Mouse (Mus musculus) right cerebral cortex, postnatal 25 days (tissue): ENCODE measurements at regions not wholly inside any gene's neighbourhood (a gene's known extent, or its start where the extent isn't known, plus 50 kb on each side); places are given as distances from the start of the nearest gene placed in this dataset.

Experiments
- DNase-seq: peaks from one replicate; pipeline ENCODE4 v3.0.0; 2022

GRCm38 (mm10) chr8:41648276-41648675 is 231.4 kb upstream of the Frg1 start:
- DNase-seq = no peak

DNA sequence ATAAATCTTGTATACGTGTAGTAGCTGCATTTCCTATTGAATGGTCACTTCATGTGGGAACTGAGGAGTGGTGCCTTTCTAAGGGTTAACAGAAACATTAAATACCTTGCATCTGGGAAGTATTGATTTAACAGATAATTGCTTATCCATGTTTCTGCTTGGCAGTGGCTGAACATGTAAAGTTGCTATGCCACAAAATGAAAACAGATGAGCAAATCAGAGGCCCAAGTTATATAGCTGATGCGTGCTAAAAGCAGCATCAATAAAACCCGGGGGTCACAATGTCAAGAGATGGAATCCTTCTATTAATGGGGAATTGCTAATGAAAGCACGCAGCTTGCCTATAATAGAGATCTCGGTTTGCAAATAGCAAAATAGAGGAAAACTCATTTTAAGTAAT is 227.8 kb upstream of the Frg1 start:
- no peak for DNase-seq

- DNase-seq = peak; percentile 5
Measured at GRCm38 (mm10) chr8:41623841-41624240, 207.0 kb upstream of the Frg1 start.

GRCm38 (mm10) chr8:41600255-41600654 is 183.4 kb upstream of the Frg1 start:
- no peak for DNase-seq

GRCm38 (mm10) chr8:41594446-41594845 is 177.6 kb upstream of the Frg1 start:
- no peak for DNase-seq

DNA sequence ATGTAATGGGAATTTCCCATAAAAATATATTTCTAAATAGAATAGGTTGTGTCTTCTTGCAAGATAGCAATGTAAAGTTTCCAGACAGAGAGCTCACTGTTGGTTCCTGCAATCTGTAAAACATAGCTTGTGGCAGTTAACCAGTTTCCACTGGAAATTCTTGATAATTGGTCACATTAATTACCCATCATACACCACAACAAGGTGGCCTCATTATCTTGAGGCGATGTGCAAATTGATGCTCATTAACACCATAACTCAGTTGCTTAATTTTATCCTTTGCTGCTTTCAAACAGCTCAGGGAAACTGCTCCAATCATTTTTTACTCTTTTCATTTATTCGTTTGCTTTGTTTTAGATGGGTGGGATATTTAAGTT is 176.8 kb upstream of the Frg1 start:
- no peak for DNase-seq

DNA sequence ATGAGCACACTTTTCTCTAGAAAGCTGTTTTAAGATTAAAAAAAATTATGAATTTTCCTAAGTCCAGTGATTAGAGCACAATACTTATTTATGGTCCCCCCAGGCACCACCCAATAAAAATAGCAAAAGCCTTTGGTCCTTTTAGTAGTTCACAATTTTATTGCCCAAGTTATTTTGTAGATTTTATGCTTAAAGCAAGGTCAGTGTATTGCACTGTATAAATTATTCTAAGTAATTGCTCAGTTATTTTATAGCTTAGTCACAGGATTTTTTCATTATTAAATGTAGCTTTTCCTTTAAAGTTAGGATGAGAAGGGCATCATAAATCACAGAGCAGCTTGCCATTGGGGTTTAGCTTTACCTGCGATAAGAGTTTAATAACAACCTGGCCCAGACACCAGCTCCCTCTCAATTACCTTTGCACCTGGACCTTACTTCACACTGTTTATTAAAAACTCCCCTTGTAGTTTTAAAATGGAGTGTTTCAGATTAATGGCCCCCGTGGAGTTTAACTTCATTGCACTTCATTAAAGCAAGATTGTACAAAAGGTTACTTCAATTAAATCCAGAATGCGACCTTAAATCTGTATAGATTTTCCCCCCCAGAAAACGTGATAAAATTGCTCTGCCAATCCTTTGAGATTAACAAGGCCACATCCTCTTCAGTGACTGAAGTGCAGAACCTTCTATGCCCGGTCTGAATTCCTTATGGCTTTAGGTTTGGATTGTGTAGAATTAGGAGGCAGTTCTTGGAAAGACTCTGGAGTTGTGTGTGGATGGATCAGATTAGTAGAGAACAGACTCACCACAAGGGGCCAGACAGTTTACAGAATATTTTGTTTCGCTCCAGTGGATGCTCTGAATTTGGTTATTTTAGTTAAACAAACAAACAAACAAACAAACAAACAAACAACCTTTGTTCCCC is 176.1 kb upstream of the Frg1 start:
- no peak for DNase-seq

DNA sequence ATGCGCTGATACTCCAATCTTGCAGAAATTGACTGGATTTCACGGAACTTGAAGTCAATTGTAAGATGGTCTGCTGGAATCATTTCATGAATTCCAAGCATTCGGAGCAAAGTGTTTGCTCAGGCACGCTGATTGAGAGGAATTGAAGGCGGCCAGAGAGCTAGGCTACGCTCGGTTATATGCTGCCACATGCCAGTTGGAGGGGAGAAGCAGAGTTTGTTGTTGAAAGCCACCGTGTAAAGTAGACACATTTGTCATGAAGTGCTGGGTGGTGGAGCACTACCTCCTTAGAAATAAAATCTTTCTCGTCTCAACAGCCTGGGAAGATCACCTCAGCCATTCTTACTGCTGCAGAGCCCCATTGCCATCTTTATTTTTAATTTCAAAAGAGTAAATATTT is 175.3 kb upstream of the Frg1 start:
- DNase-seq = no peak

DNA sequence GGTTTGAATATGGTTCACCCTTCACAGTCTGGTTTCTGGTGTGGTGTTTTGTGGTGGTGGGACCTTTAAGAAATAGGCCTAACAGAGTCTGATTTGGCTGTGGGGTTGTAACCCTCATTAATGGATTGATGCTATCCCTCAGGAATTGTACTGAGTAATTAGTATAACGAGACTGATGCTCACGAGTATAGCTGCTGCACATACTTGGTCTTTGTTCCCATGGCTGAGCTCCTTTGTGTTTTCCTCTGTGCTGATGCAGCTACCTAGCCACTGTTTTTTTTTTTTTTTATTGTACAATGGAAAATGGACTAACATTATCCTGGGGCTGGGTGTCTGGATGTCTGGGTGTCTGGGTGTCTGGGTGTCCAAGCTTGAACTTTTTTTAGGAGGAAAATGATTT is 171.3 kb upstream of the Frg1 start:
- no peak for DNase-seq

GRCm38 (mm10) chr8:41573027-41573885 is 156.4 kb upstream of the Frg1 start:
- peak; percentile 74 for DNase-seq

DNA sequence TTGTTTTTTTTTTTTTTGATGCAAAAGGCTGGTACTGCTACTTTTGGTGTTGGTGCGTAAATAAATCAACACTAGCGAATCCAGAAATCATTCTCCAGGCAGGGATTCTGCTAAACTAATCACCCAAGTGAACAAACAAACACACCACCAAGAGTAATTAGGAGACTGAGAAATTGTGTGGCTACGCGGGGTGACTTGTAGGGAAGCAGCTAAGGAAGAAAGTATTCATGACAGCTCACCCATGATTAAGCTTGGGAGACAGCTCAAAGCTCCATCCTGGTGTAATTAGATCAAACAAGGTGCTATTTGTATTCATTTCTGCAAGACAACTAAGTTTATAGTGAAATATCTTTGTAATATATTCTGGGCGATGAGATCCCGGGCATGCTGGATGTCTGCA is 153.7 kb upstream of the Frg1 start:
- no peak for DNase-seq

GRCm38 (mm10) chr8:41561995-41562394 is 145.1 kb upstream of the Frg1 start:
- peak; percentile 8 for DNase-seq

DNA sequence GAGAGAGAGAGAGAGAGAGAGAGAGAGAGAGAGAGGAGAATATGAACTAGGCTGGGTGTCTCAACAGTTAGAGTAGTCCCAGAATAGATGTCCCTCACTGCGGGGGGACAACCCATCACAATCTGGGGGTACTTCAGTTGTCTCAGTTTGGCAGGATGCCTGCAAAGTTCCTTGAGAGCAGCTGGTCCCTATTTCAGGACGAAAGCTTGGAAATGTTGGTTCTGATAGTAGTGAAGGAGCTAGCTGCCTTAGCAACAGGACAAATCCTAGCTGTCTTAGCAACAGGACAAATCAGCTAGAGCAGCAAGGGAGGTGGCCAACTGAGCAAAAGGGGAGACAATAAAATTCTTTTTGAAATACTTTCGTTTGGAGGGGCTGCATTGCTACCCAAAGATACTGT is 139.9 kb upstream of the Frg1 start:
- DNase-seq = no peak

DNA sequence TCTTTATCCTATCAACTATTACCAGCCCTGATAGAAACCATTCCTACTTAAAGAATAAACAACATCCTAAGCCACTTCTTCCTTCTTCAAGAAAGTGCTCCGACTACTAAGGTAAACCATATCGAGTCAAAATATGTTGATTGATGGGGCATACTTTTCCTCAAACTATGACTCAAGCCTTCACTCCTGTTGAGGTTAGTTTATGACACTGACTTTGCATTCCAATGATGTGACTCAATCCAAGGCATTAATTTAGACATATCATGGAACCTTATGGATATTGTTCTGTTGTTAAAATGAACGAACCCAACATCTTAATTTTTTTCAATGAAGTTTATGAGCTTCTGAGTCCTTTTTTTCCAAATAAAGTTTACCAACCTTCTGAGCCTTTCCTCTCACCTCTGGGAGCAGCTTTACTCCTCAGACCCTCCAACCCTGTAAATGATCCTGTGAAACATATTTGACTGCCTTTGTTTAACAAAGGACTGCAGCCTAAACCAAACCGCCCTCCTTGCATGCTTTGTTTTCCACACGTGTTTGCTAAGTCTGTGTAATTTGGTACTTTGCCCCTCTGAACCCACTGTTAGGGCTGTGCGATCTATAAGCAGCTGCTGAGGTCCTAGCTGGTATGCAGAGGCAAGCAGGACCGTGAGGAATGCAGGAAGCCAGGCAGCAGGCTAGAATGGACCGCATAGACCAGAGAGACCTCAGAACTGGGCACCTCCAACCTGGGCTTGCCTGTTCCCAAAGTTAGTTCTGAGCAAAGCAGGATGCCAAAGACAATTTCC is 136.1 kb upstream of the Frg1 start:
- no peak for DNase-seq

- no peak for DNase-seq
Measured at GRCm38 (mm10) chr8:41551925-41552414, 135.1 kb upstream of the Frg1 start.

DNA sequence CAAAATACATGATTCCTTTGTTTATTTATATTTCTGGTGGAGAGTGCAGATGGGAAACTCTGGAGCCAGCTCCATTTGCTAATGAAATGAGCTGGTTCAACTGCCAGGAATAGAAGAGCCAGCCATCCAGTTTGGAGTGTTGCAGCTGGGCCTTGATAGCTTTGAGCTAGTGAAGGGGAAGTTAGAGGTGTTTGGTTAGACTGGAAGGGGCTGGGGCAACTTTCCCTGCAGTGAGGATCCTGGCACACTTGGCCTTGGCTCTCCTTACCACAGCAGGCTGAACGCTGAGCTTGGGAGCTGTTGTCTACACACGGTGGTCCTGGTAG is 133.2 kb upstream of the Frg1 start:
- DNase-seq = no peak

- peak; percentile 10 for DNase-seq
Measured at GRCm38 (mm10) chr8:41549220-41550094, 132.6 kb upstream of the Frg1 start.

DNA sequence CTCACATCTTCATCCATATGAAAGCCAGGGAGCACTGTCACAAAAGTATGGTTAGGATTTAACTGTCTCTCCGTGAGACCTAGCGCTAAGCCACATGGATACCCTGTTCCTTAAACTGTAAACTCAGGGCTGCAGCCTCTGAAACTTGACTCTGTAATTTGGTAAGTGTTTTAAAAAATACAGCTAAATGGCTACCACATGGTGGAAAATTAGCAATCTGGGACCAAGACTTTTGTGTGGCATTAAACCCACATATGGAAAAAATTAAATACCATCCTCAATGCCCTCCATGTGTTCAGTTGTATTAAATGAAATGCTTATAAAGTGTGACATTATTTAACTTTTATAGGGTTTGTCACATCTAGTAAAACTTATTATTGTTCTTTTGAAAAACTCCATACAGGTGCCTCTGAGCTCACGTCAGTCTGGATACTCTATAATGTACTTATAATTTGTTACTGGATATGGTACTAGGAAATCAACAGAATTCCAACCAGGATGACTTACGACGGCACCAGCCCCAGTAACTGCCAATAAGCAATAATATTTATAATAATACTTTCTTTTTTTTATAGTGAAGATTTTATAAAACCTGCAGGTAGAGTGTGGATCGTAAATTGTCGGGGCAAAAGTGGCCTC is 131.0 kb upstream of the Frg1 start:
- DNase-seq = no peak

DNA sequence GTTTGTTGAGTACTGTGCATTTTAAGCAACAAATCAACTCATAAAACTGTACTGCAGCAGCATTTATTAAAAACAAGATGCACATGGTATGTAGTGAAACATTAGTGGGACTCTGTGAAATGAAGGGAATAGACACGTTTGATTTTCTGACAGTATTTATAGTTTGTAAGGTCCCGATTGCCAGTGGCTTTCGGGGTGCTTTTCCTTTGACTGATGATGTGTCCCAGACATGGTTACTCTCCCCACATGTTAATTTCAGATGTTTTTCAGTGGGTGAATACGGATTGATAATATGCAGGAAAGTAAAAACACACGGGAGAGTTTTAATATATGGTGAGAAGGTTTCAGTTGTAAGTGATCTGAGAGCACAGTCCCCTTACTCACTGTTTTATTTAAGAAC is 115.3 kb upstream of the Frg1 start:
- no peak for DNase-seq

DNA sequence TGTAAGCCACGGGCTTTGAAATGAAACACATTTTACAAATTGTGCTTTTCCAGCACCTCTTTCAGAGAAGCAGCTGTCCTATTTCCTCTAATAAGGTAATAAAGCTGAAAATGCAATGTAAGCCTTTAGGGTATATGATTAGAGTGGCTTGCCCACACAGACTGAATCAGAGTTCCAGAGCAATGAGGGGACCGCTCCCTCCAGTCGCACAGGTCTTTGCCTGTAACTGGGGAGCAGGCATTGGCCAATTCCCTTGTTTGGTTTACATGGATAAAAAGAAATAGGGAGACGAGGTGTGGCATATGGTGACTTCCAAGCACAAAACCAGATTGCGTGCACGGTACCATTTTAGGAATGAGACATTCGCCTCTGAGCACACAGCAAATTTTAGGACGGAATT is 112.7 kb upstream of the Frg1 start:
- peak; percentile 13 for DNase-seq

GRCm38 (mm10) chr8:41526283-41526682 is 109.4 kb upstream of the Frg1 start:
- no peak for DNase-seq

DNA sequence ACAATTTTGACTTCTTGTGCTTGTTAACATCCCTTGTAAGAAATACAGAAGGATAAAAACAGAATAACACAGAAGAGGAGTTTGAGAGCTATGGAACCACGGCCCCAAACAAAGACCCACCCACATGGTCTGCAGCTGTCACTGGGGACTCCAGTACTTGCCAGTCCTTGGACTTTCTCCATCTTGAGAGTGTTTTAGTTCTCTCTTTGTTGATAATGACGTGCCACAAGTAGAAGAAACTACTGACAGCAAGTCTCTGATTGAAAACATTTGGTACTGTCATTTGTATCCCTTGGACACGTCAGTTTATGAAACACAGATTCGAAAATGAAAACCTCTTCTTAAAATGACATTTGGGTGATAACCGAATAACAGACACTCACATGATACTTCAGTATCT is 68.3 kb upstream of the Frg1 start:
- DNase-seq = no peak
